Mouse (Mus musculus) heart, postnatal 25 days (tissue): ENCODE measurements around the gene Serpina3j. TPM values are rescaled to one million over a fixed set of nuclear protein-coding genes. Genes with fewer than 3 reads are reported as not detected.
"Not testable (repeated sequence)": the region's sequence is repeated elsewhere in the genome, so short reads cannot be mapped to it uniquely, and the experiment has no call there.

Experiments
- DNase-seq: peaks from one replicate; pipeline ENCODE4 v3.0.0; 2022; ENCODE audit warnings: low spot score
- intact Hi-C: fragments of 180-260 bp; cut with DNase I; formaldehyde crosslinking; loops from one replicate; pipeline ENCODE4 v1.15.1; 2025
- total RNA-seq, 2 experiments: library from RNA; stranded (reverse); gene quantifications; 2 replicates each; pipeline ENCODE4 v1.2.3; 2021

The Serpina3j gene
- not detected for total RNA-seq

- intact Hi-C loops, result no loop called here
- no peak for DNase-seq
These were observed at the start of gene Serpina3j for GRCm38 (mm10) chr12:104314253-104314652. TSS of gene Serpina3j (plus strand) at chr12:104314553.

- DNase-seq, result no peak
- intact Hi-C loops, result no loop called here
These were observed 48.0 kb upstream of the Serpina3j start for GRCm38 (mm10) chr12:104266374-104266773.

GRCm38 (mm10) chr12:104278216-104279055 lies 35.9 kb upstream of the Serpina3j start:
- DNase-seq, result no peak
- intact Hi-C loops, result no loop called here

GRCm38 (mm10) chr12:104279056-104279435 lies 35.3 kb upstream of the Serpina3j start:
- DNase-seq, result no peak
- intact Hi-C loops, result no loop called here

GRCm38 (mm10) chr12:104283380-104283779 lies 31.0 kb upstream of the Serpina3j start:
- no peak for DNase-seq
- intact Hi-C loops, result no loop called here

GRCm38 (mm10) chr12:104288336-104288735 lies 26.0 kb upstream of the Serpina3j start:
- intact Hi-C loops, result no loop called here

GRCm38 (mm10) chr12:104289872-104290271 lies 24.5 kb upstream of the Serpina3j start:
- DNase-seq, result no peak
- intact Hi-C loops, result no loop called here

More at GRCm38 (mm10) chr12:104288336-104288735, 26.0 kb upstream of the Serpina3j start:
- DNase-seq, result no peak

GRCm38 (mm10) chr12:104293963-104294362 lies 20.4 kb upstream of the Serpina3j start:
- DNase-seq, result no peak
- intact Hi-C loops, result no loop called here

- DNase-seq, result no peak
- intact Hi-C loops, result no loop called here
These were observed 16.3 kb upstream of the Serpina3j start for GRCm38 (mm10) chr12:104298049-104298448.

GRCm38 (mm10) chr12:104305991-104306390 lies 8.4 kb upstream of the Serpina3j start:
- intact Hi-C loops, result no loop called here
- DNase-seq, result no peak

- no peak for DNase-seq
- intact Hi-C loops, result no loop called here
These were observed 8.1 kb downstream of the Serpina3j start for GRCm38 (mm10) chr12:104322454-104322853.

GRCm38 (mm10) chr12:104331701-104332100 lies 17.3 kb downstream of the Serpina3j start:
- intact Hi-C loops, result no loop called here
- DNase-seq, result no peak

GRCm38 (mm10) chr12:104336873-104337272 lies 22.5 kb downstream of the Serpina3j start:
- DNase-seq, intact Hi-C loops: not testable (repeated sequence)

GRCm38 (mm10) chr12:104338226-104338625 lies 23.9 kb downstream of the Serpina3j start, which contains the start of the genes Serpina3k and Serpina3m:
TSS of gene Serpina3k (plus strand) at chr12:104338486.
TSS of gene Serpina3m (plus strand) at chr12:104338486.
- intact Hi-C loops, DNase-seq: not testable (repeated sequence)

- DNase-seq, result no peak
- intact Hi-C loops, result no loop called here
These were observed 24.4 kb downstream of the Serpina3j start for GRCm38 (mm10) chr12:104338705-104339104.

GRCm38 (mm10) chr12:104342489-104342888 lies 28.1 kb downstream of the Serpina3j start:
- DNase-seq, intact Hi-C loops: not testable (repeated sequence)

GRCm38 (mm10) chr12:104345181-104345580 lies 30.8 kb downstream of the Serpina3j start:
- DNase-seq, result no peak
- intact Hi-C loops, result no loop called here

GRCm38 (mm10) chr12:104345707-104346106 lies 31.4 kb downstream of the Serpina3j start:
- DNase-seq, result no peak
- intact Hi-C loops, result no loop called here

GRCm38 (mm10) chr12:104347091-104347490 lies 32.7 kb downstream of the Serpina3j start:
- no peak for DNase-seq
- intact Hi-C loops, result no loop called here

- DNase-seq, intact Hi-C loops: not testable (repeated sequence)
These were observed 37.5 kb downstream of the Serpina3j start for GRCm38 (mm10) chr12:104351812-104352211.

GRCm38 (mm10) chr12:104356006-104356405 lies 41.7 kb downstream of the Serpina3j start:
- DNase-seq, result no peak
- intact Hi-C loops, result no loop called here
